Mouse (Mus musculus): ENCODE data around the gene Lyrm9. TPM values are rescaled to one million over a fixed set of nuclear protein-coding genes. Genes with fewer than 3 reads are reported as not detected.

The Lyrm9 gene
- polyA plus RNA-seq, 1 experiment from 2014 or later: 15.9 TPM

DNA sequence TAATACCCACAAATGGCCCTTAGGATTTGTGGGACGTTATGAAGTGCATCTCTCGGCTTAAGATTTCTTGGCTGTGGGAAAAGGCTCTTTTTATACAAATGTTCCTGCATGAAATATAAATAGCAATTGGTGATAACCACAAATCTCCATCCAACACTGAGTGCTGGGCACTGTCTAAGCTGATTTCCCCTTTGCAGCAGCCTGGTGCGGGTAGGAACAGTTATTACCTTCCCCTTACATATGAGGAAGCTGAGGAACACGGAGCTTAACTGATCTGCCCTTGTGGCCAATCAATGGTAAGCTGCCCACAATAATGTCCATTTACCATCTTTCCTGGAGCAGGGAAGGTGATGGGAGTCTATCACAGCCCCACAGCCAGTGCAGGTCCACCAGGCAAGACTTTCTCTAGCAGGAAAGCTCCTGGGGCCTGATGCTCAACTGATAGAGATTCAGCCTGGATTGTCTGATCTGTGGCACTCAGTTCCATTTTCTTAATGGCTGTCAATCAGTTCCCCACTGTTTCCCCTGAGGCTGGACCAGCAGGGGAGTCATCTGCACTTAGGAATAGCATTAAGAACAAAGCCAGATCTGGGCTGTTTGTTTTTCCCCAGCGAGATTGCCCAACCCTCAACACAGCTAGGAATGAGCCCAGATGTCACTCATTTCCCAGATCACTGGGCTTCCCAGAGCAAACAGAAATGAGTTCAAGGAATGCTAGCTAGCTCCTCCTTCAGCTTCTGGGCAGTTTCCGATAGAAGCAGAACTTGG, 18.9 kb upstream of the Lyrm9 start:
- H3K4me3 ChIP-seq (ENCODE audit: low read depth, low read length): no peak overlapping the region
- DNase-seq (ENCODE audit: low spot score, missing footprints) (no peak), ATAC-seq (ENCODE audit: low FRiP score) (no peak)
- peaks cover 3% of the 10 kb centered on the region; the same call in 1 of the 2 replicates for H3K4me1 ChIP-seq (ENCODE audit: control insufficient read depth, insufficient read depth, low read length)
- no peaks in the 10 kb centered on the region for H3K27me3 ChIP-seq (ENCODE audit: control insufficient read depth, insufficient read depth, low read length)
- H3K9ac ChIP-seq (ENCODE audit: low read length): no peak overlapping the region
- H3K9me3 ChIP-seq (ENCODE audit: control insufficient read depth, low read length): no peaks in the 10 kb centered on the region
- no peak overlapping the region for H3K4me2 ChIP-seq
- H3K27ac ChIP-seq (ENCODE audit: low read depth, low read length): no peak overlapping the region
- H3K36me3 ChIP-seq (ENCODE audit: control insufficient read depth, insufficient read depth, low read length): no peaks in the 10 kb centered on the region
- 55% methylated on average over 6 of the region's 6 CpGs for WGBS

DNA sequence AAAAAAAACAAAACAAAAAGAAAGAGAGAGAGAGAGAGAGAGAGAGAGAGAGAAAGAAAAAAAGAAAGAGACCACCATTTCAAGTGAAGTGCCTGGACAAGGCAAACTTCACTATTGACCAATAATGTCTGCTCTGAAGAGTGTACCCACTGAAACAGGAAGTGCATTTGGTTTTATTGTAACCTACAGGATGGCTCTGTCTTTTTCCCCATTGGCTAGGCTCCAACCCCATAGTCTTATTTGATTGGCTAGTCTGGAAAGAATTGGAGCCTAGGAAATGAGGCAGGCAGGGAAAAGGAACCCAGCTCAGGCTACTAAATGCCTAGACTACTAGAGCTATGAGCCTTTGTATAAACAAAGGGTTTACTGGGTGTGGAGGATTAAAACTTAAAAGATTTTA, 17.0 kb upstream of the Lyrm9 start:
- no peak overlapping the region for H3K27ac ChIP-seq (ENCODE audit: low read depth, low read length)
- no peak for DNase-seq (ENCODE audit: low spot score, missing footprints)
- H3K4me2 ChIP-seq: no peak overlapping the region
- H3K9me3 ChIP-seq (ENCODE audit: control insufficient read depth, low read length): no peaks in the 10 kb centered on the region
- no peaks in the 10 kb centered on the region for H3K27me3 ChIP-seq (ENCODE audit: control insufficient read depth, insufficient read depth, low read length)
- no peak for ATAC-seq (ENCODE audit: low FRiP score)
- H3K9ac ChIP-seq (ENCODE audit: low read length): no peak overlapping the region
- no peaks in the 10 kb centered on the region for H3K36me3 ChIP-seq (ENCODE audit: control insufficient read depth, insufficient read depth, low read length)
- no peak overlapping the region for H3K4me3 ChIP-seq (ENCODE audit: low read depth, low read length)
- H3K4me1 ChIP-seq (ENCODE audit: control insufficient read depth, insufficient read depth, low read length): peaks cover 5% of the 10 kb centered on the region

DNA sequence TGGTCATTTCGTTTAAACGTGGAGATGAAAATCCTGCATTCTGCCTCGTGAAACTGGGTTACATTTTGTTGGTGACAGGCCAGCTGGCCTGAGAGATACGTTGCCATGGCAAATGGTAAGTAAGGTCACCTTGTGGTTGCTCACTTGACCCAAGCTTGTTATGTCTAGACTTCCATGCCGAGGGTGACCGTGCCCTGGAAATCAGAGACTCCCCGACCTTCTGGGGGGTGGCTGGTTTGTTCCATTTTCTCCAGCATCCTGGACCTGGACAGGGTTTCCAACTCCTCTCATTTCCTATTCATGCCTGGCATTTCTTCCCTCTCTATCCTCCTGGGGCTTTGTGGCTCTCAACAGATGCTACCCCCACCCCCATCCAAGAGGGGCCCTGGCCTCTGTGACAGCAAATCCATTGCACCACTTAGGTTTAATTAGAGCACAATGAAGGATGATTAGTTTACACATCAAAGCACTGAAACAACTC, 11.9 kb upstream of the Lyrm9 start:
- peak; percentile 46; the same call in 1 of the 2 replicates for ATAC-seq (ENCODE audit: low FRiP score)
- Histone ChIP-seq H3K27ac (ENCODE audit: low read depth, low read length) (no peak overlapping the region), H3K36me3 (ENCODE audit: control insufficient read depth, insufficient read depth, low read length) (no peaks in the 10 kb centered on the region), H3K4me2 (no peak overlapping the region), H3K9me3 (ENCODE audit: control insufficient read depth, low read length) (no peaks in the 10 kb centered on the region), H3K27me3 (ENCODE audit: control insufficient read depth, insufficient read depth, low read length) (no peaks in the 10 kb centered on the region; the same call in 1 of the 2 replicates), H3K4me3 (ENCODE audit: low read depth, low read length) (no peak overlapping the region), H3K4me1 (ENCODE audit: control insufficient read depth, insufficient read depth, low read length) (peaks cover 14% of the 10 kb centered on the region), H3K9ac (ENCODE audit: low read length) (no peak overlapping the region)
- 51% methylated on average over 7 of the region's 7 CpGs for WGBS
- DNase-seq (ENCODE audit: low spot score, missing footprints): no peak

DNA sequence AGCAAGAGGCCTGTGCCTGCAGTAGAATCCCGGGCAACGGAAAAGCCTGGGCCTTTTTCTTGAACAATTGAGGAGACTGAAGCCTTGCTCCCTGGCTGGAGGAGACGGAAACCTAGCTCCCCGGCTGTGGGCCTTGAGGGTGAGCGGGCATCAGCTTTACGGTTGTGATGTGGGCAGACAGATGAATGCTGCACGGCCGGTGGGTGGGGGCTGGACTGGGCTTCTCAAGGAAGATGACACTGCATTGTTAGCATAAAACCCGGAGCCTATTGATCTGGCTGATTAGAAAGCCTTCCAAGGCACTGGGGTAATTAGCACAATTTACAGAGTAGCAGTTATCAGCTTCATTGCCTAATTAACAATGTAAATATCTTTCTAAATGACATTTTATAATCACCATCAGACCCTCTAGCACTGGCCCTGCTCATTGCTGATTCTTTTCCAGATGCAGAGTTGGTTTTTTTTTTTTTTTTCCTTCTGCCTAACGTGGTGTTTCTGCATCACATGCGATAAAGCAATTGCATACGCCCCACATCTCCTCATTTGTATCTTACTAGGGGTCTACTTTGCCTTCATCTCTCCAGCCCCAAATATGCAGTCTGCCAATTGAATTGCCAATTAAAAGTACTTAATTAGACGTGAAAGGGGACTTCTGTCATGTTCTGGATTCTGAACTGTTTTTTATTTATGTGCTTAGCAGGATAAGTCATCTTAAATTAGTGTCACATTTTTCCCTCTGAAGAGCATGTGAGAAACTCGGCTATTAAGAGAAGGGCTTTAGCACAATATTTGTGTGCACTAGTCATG, 10.2 kb upstream of the Lyrm9 start:
- DNase-seq (ENCODE audit: low spot score, missing footprints): no peak
- WGBS: 43% methylated on average over 14 of the region's 14 CpGs
- H3K27ac ChIP-seq (ENCODE audit: low read depth, low read length): peak overlapping the region; percentile 45; the same call in 1 of the 2 replicates
- H3K27me3 ChIP-seq (ENCODE audit: control insufficient read depth, insufficient read depth, low read length): no peaks in the 10 kb centered on the region; the same call in 1 of the 2 replicates
- H3K36me3 ChIP-seq (ENCODE audit: control insufficient read depth, insufficient read depth, low read length): no peaks in the 10 kb centered on the region
- no peak for ATAC-seq (ENCODE audit: low FRiP score)
- no peak overlapping the region for H3K4me3 ChIP-seq (ENCODE audit: low read depth, low read length)
- peaks cover 26% of the 10 kb centered on the region for H3K4me1 ChIP-seq (ENCODE audit: control insufficient read depth, insufficient read depth, low read length)
- H3K4me2 ChIP-seq: no peak overlapping the region
- no peaks in the 10 kb centered on the region for H3K9me3 ChIP-seq (ENCODE audit: control insufficient read depth, low read length)
- H3K9ac ChIP-seq (ENCODE audit: low read length): 0 out of 2 replicates have a peak overlapping the region, but pooled peaks have one; percentile 28

DNA sequence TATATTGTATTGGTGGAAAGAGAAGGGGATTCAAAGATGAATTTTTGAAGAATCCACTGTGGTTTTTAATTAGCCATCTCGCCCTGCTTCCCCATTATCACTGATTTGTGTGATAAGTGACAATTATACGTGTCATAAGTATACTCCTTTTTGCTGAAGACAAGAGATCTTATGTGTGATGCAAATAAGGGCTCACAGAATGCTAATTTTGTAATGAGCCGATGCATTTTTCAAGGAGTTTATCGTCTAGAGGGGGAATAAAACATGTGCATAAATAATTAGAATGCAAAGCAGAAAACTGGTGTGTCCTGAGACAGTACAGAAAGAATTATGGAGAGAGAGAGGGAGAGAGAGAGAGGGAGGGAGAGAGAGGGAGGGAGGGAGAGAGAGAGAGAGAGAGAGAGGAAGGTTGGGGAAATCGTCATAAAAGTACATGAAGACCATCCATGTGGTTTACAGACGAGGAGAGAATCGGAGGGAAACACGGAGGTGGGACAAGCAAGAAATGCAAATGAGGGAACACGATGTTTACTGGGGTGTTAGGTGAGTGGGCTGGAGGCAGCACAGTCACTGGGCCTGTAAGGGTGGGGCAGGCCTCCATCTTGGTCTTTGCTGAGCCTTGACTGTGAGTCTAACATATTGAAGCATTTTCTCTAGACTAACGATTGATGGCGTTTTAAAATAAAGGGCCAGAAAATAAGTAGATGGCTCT, 8.9 kb upstream of the Lyrm9 start:
- DNase-seq (ENCODE audit: low spot score, missing footprints): no peak
- WGBS: 82% methylated on average over 11 of the region's 11 CpGs
- no peak for ATAC-seq (ENCODE audit: low FRiP score)
- H3K36me3 ChIP-seq (ENCODE audit: control insufficient read depth, insufficient read depth, low read length): no peaks in the 10 kb centered on the region
- peaks cover 27% of the 10 kb centered on the region for H3K4me1 ChIP-seq (ENCODE audit: control insufficient read depth, insufficient read depth, low read length)
- no peak overlapping the region for H3K9ac ChIP-seq (ENCODE audit: low read length)
- no peak overlapping the region for H3K4me3 ChIP-seq (ENCODE audit: low read depth, low read length)
- no peaks in the 10 kb centered on the region; the same call in 1 of the 2 replicates for H3K27me3 ChIP-seq (ENCODE audit: control insufficient read depth, insufficient read depth, low read length)
- H3K27ac ChIP-seq (ENCODE audit: low read depth, low read length): no peak overlapping the region
- no peak overlapping the region for H3K4me2 ChIP-seq
- no peaks in the 10 kb centered on the region for H3K9me3 ChIP-seq (ENCODE audit: control insufficient read depth, low read length)

DNA sequence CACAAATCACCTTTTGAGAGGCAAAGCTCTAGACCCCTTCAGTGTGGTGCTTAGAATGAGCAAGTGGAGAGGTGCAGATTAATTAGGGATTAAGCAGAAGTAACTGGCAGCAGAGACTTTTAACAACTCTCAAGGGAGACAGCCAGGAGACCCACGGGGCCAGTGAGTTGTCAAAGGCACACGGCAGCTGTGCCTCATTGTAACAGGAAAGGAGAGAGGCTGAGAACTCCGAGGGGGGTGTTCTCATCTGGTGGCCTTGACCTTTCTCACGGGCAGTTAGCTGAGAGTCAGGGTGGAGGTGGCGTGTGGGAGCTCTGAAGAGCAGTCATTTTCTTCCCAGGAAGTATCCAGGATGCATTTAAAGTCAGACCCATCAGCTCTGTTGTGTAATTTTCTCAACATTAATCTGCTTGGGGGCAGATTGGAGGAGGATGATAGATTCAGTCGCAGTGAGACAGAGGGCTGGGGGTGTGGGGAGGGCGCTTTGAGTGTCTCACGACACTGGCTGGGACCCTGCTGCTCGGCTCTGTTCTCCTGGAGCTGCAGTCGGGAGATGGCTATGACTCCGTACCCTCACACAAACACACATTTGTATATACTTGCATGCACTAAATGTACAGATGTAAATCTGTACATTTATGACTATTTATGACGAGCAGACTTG, 5.9 kb upstream of the Lyrm9 start:
- H3K9ac ChIP-seq (ENCODE audit: low read length): peak overlapping the region; percentile 28; the same call in 1 of the 2 replicates
- H3K4me3 ChIP-seq (ENCODE audit: low read depth, low read length): no peak overlapping the region
- no peaks in the 10 kb centered on the region for H3K9me3 ChIP-seq (ENCODE audit: control insufficient read depth, low read length)
- 29% methylated on average over 12 of the region's 12 CpGs for WGBS
- H3K27me3 ChIP-seq (ENCODE audit: control insufficient read depth, insufficient read depth, low read length): no peaks in the 10 kb centered on the region; the same call in 1 of the 2 replicates
- ATAC-seq (ENCODE audit: low FRiP score) (0 out of 2 replicates have a peak, but pooled peaks have one; percentile 16), DNase-seq (ENCODE audit: low spot score, missing footprints) (peak; percentile 91)
- H3K27ac ChIP-seq (ENCODE audit: low read depth, low read length): peak overlapping the region; percentile 49; the same call in 1 of the 2 replicates
- 0 out of 2 replicates have a peak overlapping the region, but pooled peaks have one; percentile 5 for H3K4me2 ChIP-seq
- peaks cover 24% of the 10 kb centered on the region for H3K4me1 ChIP-seq (ENCODE audit: control insufficient read depth, insufficient read depth, low read length)
- no peaks in the 10 kb centered on the region for H3K36me3 ChIP-seq (ENCODE audit: control insufficient read depth, insufficient read depth, low read length)

DNA sequence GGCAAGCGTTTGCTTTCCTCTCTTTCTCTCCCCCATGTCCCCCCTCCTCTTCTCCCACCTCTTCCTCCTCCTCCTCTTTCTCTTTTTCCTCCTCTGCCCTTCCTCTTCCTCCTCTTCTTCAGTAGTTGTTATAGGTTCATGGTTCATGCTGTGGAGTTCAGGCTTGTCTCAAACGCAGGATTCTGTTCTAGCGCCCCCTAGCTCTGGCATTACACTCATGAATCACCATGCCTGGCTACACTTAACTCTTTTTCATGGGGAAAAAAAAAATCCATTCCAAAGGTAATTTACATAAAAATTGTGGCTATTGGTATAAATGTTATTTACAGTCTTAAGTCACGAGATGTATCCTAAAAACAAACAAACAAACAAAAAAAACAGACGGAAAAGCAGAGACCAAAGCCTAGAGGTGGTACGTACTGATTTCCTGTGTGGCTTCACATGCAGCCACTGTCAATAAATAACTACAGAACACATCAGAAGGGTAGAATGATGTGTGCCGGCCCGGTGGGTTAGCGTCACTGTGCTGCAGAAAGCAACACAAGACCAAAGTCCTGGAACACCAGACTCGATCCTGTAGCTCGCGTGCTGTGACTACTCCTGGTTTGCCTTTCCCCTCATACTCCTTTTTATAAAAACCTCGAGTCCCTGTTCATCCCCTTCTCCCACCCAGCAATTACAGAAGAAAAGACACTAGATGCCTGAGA, 3.4 kb upstream of the Lyrm9 start:
- DNase-seq (ENCODE audit: low spot score, missing footprints) (no peak), ATAC-seq (ENCODE audit: low FRiP score) (no peak)
- Histone ChIP-seq H3K4me1 (ENCODE audit: control insufficient read depth, insufficient read depth, low read length) (peaks cover 15% of the 10 kb centered on the region), H3K4me3 (ENCODE audit: low read depth, low read length) (no peak overlapping the region), H3K27ac (ENCODE audit: low read depth, low read length) (no peak overlapping the region), H3K36me3 (ENCODE audit: control insufficient read depth, insufficient read depth, low read length) (no peaks in the 10 kb centered on the region), H3K9me3 (ENCODE audit: control insufficient read depth, low read length) (no peaks in the 10 kb centered on the region), H3K4me2 (no peak overlapping the region), H3K27me3 (ENCODE audit: control insufficient read depth, insufficient read depth, low read length) (no peaks in the 10 kb centered on the region; the same call in 1 of the 2 replicates), H3K9ac (ENCODE audit: low read length) (no peak overlapping the region)
- WGBS: 56% methylated on average over 13 of the region's 13 CpGs

DNA sequence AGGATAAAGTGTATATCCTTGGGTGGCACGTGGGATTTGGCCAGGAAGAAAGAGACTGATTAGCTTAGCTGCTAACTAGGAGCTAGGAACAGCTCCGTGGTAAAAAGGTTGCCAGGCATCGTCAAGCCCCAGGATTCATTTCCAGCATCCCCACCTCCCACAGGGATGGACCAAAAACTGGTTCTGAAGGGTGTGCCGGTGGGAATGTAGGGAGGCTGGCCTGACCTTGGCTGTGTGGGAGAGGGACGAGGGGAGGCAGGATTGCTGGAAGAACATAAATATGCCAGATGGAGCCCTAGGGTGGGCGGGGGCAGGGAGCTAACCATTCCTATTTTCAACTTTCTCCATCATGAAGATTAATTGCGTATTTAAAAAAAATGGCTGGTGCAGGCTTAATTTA, 1.2 kb downstream of the Lyrm9 start:
- H3K4me1 ChIP-seq (ENCODE audit: control insufficient read depth, insufficient read depth, low read length): peaks cover 13% of the 10 kb centered on the region
- no peaks in the 10 kb centered on the region for H3K9me3 ChIP-seq (ENCODE audit: control insufficient read depth, low read length)
- H3K36me3 ChIP-seq (ENCODE audit: control insufficient read depth, insufficient read depth, low read length): no peaks in the 10 kb centered on the region
- H3K27me3 ChIP-seq (ENCODE audit: control insufficient read depth, insufficient read depth, low read length): no peaks in the 10 kb centered on the region
- H3K27ac ChIP-seq (ENCODE audit: low read depth, low read length): no peak overlapping the region
- DNase-seq (ENCODE audit: low spot score, missing footprints): no peak
- WGBS: 41% methylated on average over 7 of the region's 7 CpGs
- ATAC-seq (ENCODE audit: low FRiP score): no peak
- H3K9ac ChIP-seq (ENCODE audit: low read length): no peak overlapping the region
- no peak overlapping the region for H3K4me3 ChIP-seq (ENCODE audit: low read depth, low read length)
- H3K4me2 ChIP-seq: peak overlapping the region; percentile 47; the same call in 1 of the 2 replicates
